Mouse (Mus musculus): Measurements from ENCODE around the gene Nipal3. TPM values are rescaled to one million over a fixed set of nuclear protein-coding genes. Genes with fewer than 3 reads are reported as not detected.

Gene Nipal3
- total and polyA plus RNA-seq, 2 experiments: 5.4 to 7.5 TPM

DNA sequence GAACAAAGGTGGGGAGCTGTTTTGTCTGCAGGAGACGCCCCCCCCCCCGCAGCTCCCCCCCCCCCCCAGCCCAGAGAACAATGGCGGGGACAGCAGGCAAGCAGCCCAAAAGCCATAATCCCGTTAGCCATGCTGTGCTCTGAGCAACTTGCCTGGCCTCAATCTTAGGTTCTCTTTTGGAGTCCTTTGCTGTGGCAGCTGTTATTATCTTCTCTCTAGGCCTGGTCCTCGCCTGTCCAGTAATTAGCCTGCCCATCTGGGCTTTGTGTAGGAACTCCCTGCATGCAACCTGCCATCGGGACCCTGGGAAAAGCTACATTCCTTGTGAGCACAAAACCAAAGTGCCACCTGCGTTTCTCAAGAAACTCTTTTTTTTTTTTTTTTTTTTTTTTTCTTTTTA lies 29.1 kb upstream of the Nipal3 start:
- Histone ChIP-seq H3K27me3 (ENCODE audit: control insufficient read depth, insufficient read depth, low read length) (no peaks in the 10 kb centered on the region), H3K9ac (ENCODE audit: low read depth, low read length) (no peak overlapping the region), H3K4me3 (ENCODE audit: insufficient read depth, low read depth, low read length) (no peak overlapping the region), H3K27ac (replicated peaks; ENCODE audit: insufficient read depth, low read depth, low read length) (no peak overlapping the region), H3K79me2 (ENCODE audit: control insufficient read depth, insufficient read depth, low read length) (no peaks in the 10 kb centered on the region), H3K4me1 (ENCODE audit: control insufficient read depth, insufficient read depth, low read length) (no peaks in the 10 kb centered on the region), H3K36me3 (ENCODE audit: control insufficient read depth, insufficient read depth, low read length) (no peaks in the 10 kb centered on the region)
- no peak for DNase-seq (ENCODE audit: extremely low read depth, low read depth, low spot score)
- WGBS: 42% methylated on average over 6 of the region's 7 CpGs
- no peak for TF ChIP-seq POLR2A (IDR thresholded peaks at IDR 0.05; ENCODE audit: extremely low read depth, insufficient read depth, low read length)
- no peak for TF ChIP-seq CTCF (IDR thresholded peaks at IDR 0.05; ENCODE audit: low read depth, low read length)

DNA sequence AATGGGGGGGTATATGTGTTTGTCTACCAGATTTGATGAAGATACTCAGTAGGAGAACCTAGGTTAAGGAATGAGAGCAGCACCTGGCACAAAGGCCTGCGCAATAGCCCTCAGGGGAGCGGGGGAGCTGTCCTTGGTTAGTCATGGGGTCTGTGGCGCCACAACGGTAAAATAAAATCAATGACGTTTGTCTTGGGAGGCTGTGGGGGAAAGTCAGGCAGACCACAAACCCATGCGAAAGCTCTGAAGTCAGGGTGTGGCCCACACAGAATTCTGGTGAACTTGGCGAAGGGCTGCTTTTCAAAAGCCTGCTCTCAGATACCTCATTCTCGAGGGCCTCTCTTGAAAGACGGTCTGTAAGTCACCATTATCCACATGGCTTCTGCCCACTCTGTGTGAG lies 25.6 kb upstream of the Nipal3 start:
- Histone ChIP-seq H3K9ac (ENCODE audit: low read depth, low read length) (no peak overlapping the region), H3K4me3 (ENCODE audit: insufficient read depth, low read depth, low read length) (no peak overlapping the region), H3K27me3 (ENCODE audit: control insufficient read depth, insufficient read depth, low read length) (no peaks in the 10 kb centered on the region), H3K27ac (replicated peaks; ENCODE audit: insufficient read depth, low read depth, low read length) (no peak overlapping the region), H3K79me2 (ENCODE audit: control insufficient read depth, insufficient read depth, low read length) (no peaks in the 10 kb centered on the region), H3K36me3 (ENCODE audit: control insufficient read depth, insufficient read depth, low read length) (no peaks in the 10 kb centered on the region), H3K4me1 (ENCODE audit: control insufficient read depth, insufficient read depth, low read length) (peaks cover 20% of the 10 kb centered on the region)
- DNase-seq (ENCODE audit: extremely low read depth, low read depth, low spot score): no peak
- TF ChIP-seq POLR2A (IDR thresholded peaks at IDR 0.05; ENCODE audit: extremely low read depth, insufficient read depth, low read length): no peak
- TF ChIP-seq CTCF (IDR thresholded peaks at IDR 0.05; ENCODE audit: low read depth, low read length): no peak
- WGBS: 75% methylated on average over 9 of the region's 9 CpGs

DNA sequence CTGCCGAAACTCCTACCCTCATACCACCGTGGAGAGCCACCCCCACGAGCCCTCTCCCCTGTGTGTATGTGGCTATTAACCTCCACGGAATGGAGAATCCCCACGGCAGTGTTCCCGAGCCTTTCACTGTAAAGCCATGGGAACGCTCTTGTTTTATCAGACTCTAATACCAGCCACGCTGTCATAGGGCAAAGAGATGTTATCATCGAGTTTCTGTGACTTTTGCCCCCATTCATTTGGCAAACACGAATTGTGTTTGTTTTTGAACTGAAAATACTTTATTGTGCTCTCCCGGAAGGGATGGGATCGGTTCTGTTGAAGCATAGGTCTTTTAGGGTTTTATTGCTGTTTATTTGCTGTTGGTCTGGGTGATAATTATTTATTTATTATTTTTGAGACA lies 23.3 kb upstream of the Nipal3 start:
- no peak overlapping the region for H3K4me3 ChIP-seq (ENCODE audit: insufficient read depth, low read depth, low read length)
- H3K27me3 ChIP-seq (ENCODE audit: control insufficient read depth, insufficient read depth, low read length): no peaks in the 10 kb centered on the region
- DNase-seq (ENCODE audit: extremely low read depth, low read depth, low spot score): peak; percentile 92
- 0 out of 2 replicates have a peak overlapping the region, but pooled peaks have one; percentile 23 for H3K9ac ChIP-seq (ENCODE audit: low read depth, low read length)
- H3K4me1 ChIP-seq (ENCODE audit: control insufficient read depth, insufficient read depth, low read length): peaks cover 26% of the 10 kb centered on the region
- no peak for TF ChIP-seq CTCF (IDR thresholded peaks at IDR 0.05; ENCODE audit: low read depth, low read length)
- TF ChIP-seq POLR2A (IDR thresholded peaks at IDR 0.05; ENCODE audit: extremely low read depth, insufficient read depth, low read length): no peak
- 31% methylated on average over 12 of the region's 12 CpGs for WGBS
- H3K27ac ChIP-seq (replicated peaks; ENCODE audit: insufficient read depth, low read depth, low read length): peak overlapping the region; percentile 74
- H3K36me3 ChIP-seq (ENCODE audit: control insufficient read depth, insufficient read depth, low read length): no peaks in the 10 kb centered on the region
- H3K79me2 ChIP-seq (ENCODE audit: control insufficient read depth, insufficient read depth, low read length): no peaks in the 10 kb centered on the region

DNA sequence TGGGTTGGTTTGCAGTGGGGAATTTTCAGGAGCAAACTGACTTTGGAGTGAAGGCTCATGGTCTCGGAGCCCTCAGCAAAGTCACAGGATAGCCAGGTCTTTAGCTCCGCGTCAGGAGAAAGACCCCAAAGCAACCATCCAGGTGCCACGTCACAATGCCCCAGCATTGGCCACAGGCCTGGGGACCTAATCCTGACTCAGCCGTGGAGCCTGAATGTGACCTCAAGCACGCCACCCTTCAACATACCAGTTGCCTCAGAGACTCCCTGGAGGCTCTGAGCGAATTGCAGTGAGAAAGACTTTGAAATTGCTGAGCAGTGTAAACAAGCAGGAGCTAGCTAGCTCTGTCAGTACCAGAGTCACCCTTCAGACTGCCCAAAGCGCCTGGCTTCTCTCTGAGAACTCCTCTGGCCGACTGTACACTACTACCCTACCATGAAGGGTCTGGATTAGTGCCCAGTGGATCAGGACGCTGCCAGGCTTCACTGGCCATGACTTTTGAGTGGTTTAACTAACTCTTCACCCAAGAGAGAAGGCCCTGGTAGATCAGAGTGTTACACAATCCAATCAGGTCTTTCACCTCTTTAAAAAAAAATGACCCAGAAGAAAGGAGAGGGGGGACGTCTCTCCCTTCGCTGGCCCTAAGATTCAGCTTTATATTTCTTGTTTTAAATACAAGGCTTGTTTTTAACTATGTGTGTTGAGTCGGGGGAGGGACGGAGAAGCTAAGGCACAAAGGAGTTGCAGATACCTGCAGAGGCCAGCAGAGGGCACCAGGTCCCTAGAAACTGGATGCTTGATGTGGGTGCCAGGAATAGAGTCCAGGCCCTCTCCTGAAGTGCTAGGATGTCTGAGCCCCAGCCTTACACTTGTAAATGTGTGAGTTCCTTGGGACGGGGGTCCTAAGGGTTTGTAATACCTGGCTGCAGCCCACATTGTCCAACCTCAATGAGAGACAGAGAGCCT lies 21.8 kb upstream of the Nipal3 start:
- Histone ChIP-seq H3K79me2 (ENCODE audit: control insufficient read depth, insufficient read depth, low read length) (no peaks in the 10 kb centered on the region), H3K36me3 (ENCODE audit: control insufficient read depth, insufficient read depth, low read length) (no peaks in the 10 kb centered on the region), H3K4me1 (ENCODE audit: control insufficient read depth, insufficient read depth, low read length) (peaks cover 26% of the 10 kb centered on the region), H3K27me3 (ENCODE audit: control insufficient read depth, insufficient read depth, low read length) (no peaks in the 10 kb centered on the region), H3K4me3 (ENCODE audit: insufficient read depth, low read depth, low read length) (no peak overlapping the region), H3K9ac (ENCODE audit: low read depth, low read length) (no peak overlapping the region), H3K27ac (replicated peaks; ENCODE audit: insufficient read depth, low read depth, low read length) (peak overlapping the region; percentile 81)
- DNase-seq (ENCODE audit: extremely low read depth, low read depth, low spot score): peak; percentile 94
- WGBS: 36% methylated on average over 15 of the region's 15 CpGs
- TF ChIP-seq CTCF (IDR thresholded peaks at IDR 0.05; ENCODE audit: low read depth, low read length): peak; percentile 93
- no peak for TF ChIP-seq POLR2A (IDR thresholded peaks at IDR 0.05; ENCODE audit: extremely low read depth, insufficient read depth, low read length)

DNA sequence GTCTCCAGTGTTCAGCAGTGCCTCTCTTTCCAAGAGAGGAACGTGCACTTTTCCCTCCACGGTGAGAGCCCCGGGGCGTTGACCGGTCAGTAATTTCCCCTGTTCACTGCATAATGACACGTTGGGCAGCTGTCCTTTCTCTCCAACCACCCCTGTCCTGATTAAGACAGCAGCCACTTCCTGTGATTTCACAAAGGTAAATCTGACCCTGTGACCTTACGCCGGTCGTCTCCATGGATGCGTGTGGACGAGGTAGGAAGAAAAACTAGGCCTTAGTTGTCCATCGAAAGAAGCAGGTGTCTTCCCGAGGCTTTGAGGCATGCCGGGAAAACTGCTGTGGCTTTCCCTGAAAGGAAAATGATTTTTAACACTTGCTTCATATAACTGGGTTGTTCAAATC lies 20.1 kb upstream of the Nipal3 start:
- H3K36me3 ChIP-seq (ENCODE audit: control insufficient read depth, insufficient read depth, low read length): no peaks in the 10 kb centered on the region
- H3K27ac ChIP-seq (replicated peaks; ENCODE audit: insufficient read depth, low read depth, low read length): no peak overlapping the region
- no peak overlapping the region for H3K9ac ChIP-seq (ENCODE audit: low read depth, low read length)
- peak; percentile 77 for DNase-seq (ENCODE audit: extremely low read depth, low read depth, low spot score)
- TF ChIP-seq CTCF (IDR thresholded peaks at IDR 0.05; ENCODE audit: low read depth, low read length): no peak
- H3K4me3 ChIP-seq (ENCODE audit: insufficient read depth, low read depth, low read length): no peak overlapping the region
- H3K27me3 ChIP-seq (ENCODE audit: control insufficient read depth, insufficient read depth, low read length): no peaks in the 10 kb centered on the region
- H3K4me1 ChIP-seq (ENCODE audit: control insufficient read depth, insufficient read depth, low read length): peaks cover 26% of the 10 kb centered on the region
- no peaks in the 10 kb centered on the region for H3K79me2 ChIP-seq (ENCODE audit: control insufficient read depth, insufficient read depth, low read length)
- WGBS: 34% methylated on average over 14 of the region's 14 CpGs

DNA sequence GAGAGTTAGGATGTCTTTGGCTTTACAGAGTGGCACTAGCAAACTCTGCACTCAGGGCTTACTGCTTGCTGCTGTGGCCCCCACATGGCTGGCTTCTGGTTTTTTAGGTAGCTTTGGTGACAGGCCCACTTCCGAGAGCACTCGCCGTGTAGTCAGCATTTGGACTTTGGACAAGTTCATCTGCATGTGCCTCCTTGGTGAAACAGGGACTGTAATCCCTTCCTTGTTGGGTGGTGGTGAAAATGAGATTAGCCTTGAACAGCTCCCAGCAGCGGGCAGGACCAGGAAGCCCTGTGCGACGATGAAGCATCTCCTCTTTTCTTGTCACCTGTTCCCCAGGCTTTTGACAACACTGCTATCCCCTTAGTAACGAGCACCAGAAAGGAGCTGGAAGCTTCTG lies 19.0 kb upstream of the Nipal3 start:
- no peak overlapping the region for H3K9ac ChIP-seq (ENCODE audit: low read depth, low read length)
- H3K27ac ChIP-seq (replicated peaks; ENCODE audit: insufficient read depth, low read depth, low read length): no peak overlapping the region
- WGBS: 84% methylated on average over 7 of the region's 7 CpGs
- peaks cover 26% of the 10 kb centered on the region for H3K4me1 ChIP-seq (ENCODE audit: control insufficient read depth, insufficient read depth, low read length)
- H3K4me3 ChIP-seq (ENCODE audit: insufficient read depth, low read depth, low read length): no peak overlapping the region
- H3K27me3 ChIP-seq (ENCODE audit: control insufficient read depth, insufficient read depth, low read length): no peaks in the 10 kb centered on the region
- TF ChIP-seq CTCF (IDR thresholded peaks at IDR 0.05; ENCODE audit: low read depth, low read length) (no peak), POLR2A (IDR thresholded peaks at IDR 0.05; ENCODE audit: extremely low read depth, insufficient read depth, low read length) (no peak)
- peak; percentile 23 for DNase-seq (ENCODE audit: extremely low read depth, low read depth, low spot score)
- H3K36me3 ChIP-seq (ENCODE audit: control insufficient read depth, insufficient read depth, low read length): no peaks in the 10 kb centered on the region
- no peaks in the 10 kb centered on the region for H3K79me2 ChIP-seq (ENCODE audit: control insufficient read depth, insufficient read depth, low read length)
